Mouse (Mus musculus): ENCODE measurements around the gene Mlc1.

GRCm38 (mm10) chr15:88972300-88972699 is 6.5 kb downstream of the Mlc1 start:
- TF ChIP-seq POLR2A (IDR thresholded peaks at IDR 0.05; ENCODE audit: low read depth, low read length) (no peak), CTCF (conservative IDR thresholded peaks at IDR 0.05; ENCODE audit: insufficient read depth, insufficient read length, low read depth, low read length) (no peak)
